Mouse (Mus musculus) E14TG2a.4 (cell line): Measurements from ENCODE around the gene Tnn.

Experiments
- CTCF ChIP-seq: conservative IDR thresholded peaks from 2 replicates; pipeline ENCODE4 v1.5.1; 2014; ENCODE audit warnings: low read length
- POU5F1 ChIP-seq: IDR thresholded peaks from 2 replicates; pipeline ENCODE4 v1.6.1; 2014; ENCODE audit warnings: low read length, borderline replicate concordance

DNA sequence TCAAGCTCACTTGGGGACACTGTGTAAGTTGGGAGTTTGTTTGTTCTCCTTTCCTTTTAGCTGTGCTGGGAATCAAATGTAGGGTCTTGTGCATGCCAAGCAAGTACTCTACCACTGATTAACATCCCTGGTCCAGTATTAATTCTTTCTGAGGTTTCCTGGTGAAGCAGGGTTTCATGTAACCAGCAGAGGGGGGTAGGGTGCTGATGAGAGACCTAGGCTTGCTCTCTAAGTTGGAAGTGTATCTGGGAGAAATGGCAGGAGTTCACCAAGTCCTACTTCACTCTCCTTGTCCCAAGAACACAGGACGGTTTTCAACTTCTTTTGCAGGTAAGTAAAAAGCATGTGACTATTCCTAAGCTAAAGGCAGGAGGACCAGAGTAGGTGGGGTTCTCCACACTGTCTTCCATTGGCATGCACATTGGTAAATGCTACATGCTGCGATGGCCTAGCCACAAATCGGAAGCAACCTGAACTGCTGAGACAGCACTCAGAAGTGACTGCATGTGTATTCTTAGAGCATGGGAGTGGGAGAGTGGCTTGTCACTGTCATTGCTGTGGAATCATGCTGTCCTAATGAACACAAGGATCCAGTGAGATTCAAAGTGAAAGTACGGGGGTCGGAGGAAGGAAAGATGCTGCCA, 53.6 kb downstream of the Tnn start:
- TF ChIP-seq CTCF (0 out of 2 replicates have a peak, but pooled peaks have one; percentile 14), POU5F1 (no peak)
